ENCODE assay signal across 21 mouse cellular contexts in the genomic region with DNA sequence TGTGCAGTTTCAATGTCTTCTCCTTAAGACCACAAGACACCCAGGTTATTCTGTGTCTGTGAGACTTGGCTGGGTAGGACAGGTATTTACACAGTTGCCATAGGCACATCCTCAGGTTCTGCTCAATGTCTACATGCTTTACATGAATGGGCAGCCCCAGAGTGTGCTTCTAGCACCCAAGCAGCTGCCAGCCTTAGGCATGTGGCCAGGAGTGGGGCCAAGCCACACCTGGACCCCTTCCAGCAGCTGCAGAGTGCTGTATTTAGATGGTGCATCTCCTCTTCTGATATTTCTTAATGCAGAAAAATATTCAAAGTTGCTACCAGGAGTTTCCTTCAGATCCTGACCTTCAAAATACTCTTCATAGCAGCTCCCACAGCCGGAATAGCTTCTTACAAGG. TPM values are rescaled to one million over a fixed set of nuclear protein-coding genes. Genes with fewer than 3 reads are reported as not detected.
DNase-seq lines count a peak whose midpoint lies in the region.
"Had no signal": no experiment of that assay in that cellular context is flagged by ENCODE, and none has a peak within 500 bp of the region (broad histone marks: within the 10 kb centered on the region; RNA-seq: fewer than 3 reads in every experiment).

No protein-coding gene starts in this region.

- intact Hi-C loops in left cerebral cortex, postnatal 4 days (cut with DNase I), result no loop called here

- DNase-seq in adrenal gland, postnatal 25 days, result peak; percentile 22
- no peak for DNase-seq in adrenal gland, adult 2 months
- peak; percentile 21 for DNase-seq in gastrocnemius, postnatal 10 days
- no peak for DNase-seq in gastrocnemius, postnatal 25 days
- DNase-seq in left cerebral cortex, postnatal 4 days, result peak; percentile 59
- no peak for DNase-seq in left cerebral cortex, adult 9 months (ENCODE audit: low spot score in 2 of 2)
- no peak for DNase-seq in right cerebral cortex, adult 2 months (ENCODE audit: low spot score in 2 of 2)
- DNase-seq: adrenal gland, adult 8-10 months; cerebellum, adult 18-20 months; cerebellum, postnatal 36 days; kidney, adult 9 months; kidney, postnatal 10 days; layer of hippocampus, postnatal 36 days; liver; lung, adult 2 months; lung, postnatal 10 days; retina, postnatal 1 day; right cerebral cortex, postnatal 25 days; spleen, adult 18-20 months; thymus, adult 2 months; thymus, postnatal 36 days had no signal

RNA-seq across cellular contexts. Expression of gene Pik3cg, which starts 11.9 kb away (rescaled TPM):
- 1.1 and 2.4 TPM in 2 replicates for total RNA-seq in adrenal gland, postnatal 25 days (2021)
- 1 to 10 TPM; 1.8 to 2.8 TPM for total RNA-seq in adrenal gland, adult 2 months (2021)
- polyA plus RNA-seq in adrenal gland, adult 2 months (2012; rRNA removed), result 0.73 and 0.75 TPM in 2 replicates
- total RNA-seq in gastrocnemius, postnatal 10 days (2021), result 1 to 10 TPM; 2.0 to 3.6 TPM
- 1 to 10 TPM in 1 of 2 experiments, under 1 TPM in 1; 0.69 to 1.2 TPM for total RNA-seq in gastrocnemius, postnatal 25 days (2021)
- total RNA-seq in left cerebral cortex, postnatal 4 days (2021), result 1 to 10 TPM; 3.2 to 4.2 TPM

Comparison
In these comparisons a context has a peak if more than half of its experiments do, and no peak if none do; other contexts are left out.
1. DNase-seq: peak in adrenal gland, postnatal 25 days (single experiment), gastrocnemius, postnatal 10 days (single experiment) and left cerebral cortex, postnatal 4 days (single experiment); none in adrenal gland, adult 2 months (single experiment), gastrocnemius, postnatal 25 days (single experiment), left cerebral cortex, adult 9 months (0 of 2) and right cerebral cortex, adult 2 months (0 of 2).